Mouse (Mus musculus) spleen, adult 2 months (tissue): ENCODE data around the gene Dach2. TPM values are rescaled to one million over a fixed set of nuclear protein-coding genes. Genes with fewer than 3 reads are reported as not detected.

Experiments
- DNase-seq, 2 experiments: peaks; one replicate each; pipeline versions ENCODE4 v3.0.0 to v3.0.0-alpha.2; 2012 to 2021; ENCODE audit warnings: low spot score in 2 of 2, low read depth in 1 of 2
- H3K27ac ChIP-seq: fragments of 200-500 bp; 2 replicates; pipeline ENCODE4 v1.5.1; 2012; ENCODE audit warnings: low read length, inconsistent platforms; ENCODE audit not compliant: insufficient read depth
- H3K27me3 ChIP-seq: fragments of 200-500 bp; 2 replicates; pipeline ENCODE4 v1.6.1; 2012; ENCODE audit warnings: mild to moderate bottlenecking, moderate library complexity, low read length, inconsistent platforms; ENCODE audit not compliant: control insufficient read depth, insufficient read depth
- H3K36me3 ChIP-seq: fragments of 200-500 bp; 2 replicates; pipeline ENCODE4 v1.6.1; 2012; ENCODE audit warnings: mild to moderate bottlenecking, low read length, inconsistent platforms; ENCODE audit not compliant: control insufficient read depth, insufficient read depth
- H3K4me1 ChIP-seq: fragments of 200-500 bp; 2 replicates; pipeline ENCODE4 v1.6.1; 2011; ENCODE audit warnings: inconsistent platforms; ENCODE audit not compliant: control insufficient read depth, insufficient read depth, insufficient read length
- H3K4me3 ChIP-seq: fragments of 200-500 bp; 2 replicates; pipeline ENCODE4 v1.5.1; 2011; ENCODE audit warnings: mild to moderate bottlenecking, inconsistent platforms; ENCODE audit not compliant: insufficient read depth, insufficient read length; ENCODE audit errors: extremely low read depth
- CTCF ChIP-seq: fragments of 200-500 bp; IDR thresholded peaks from 2 replicates; pipeline ENCODE4 v1.5.1; 2011; ENCODE audit warnings: mild to moderate bottlenecking, inconsistent platforms; ENCODE audit not compliant: insufficient read depth, insufficient read length, insufficient replicate concordance; ENCODE audit errors: extremely low read depth
- POLR2A ChIP-seq: fragments of 200-500 bp; IDR thresholded peaks from 2 replicates; pipeline ENCODE4 v1.6.1; 2011; ENCODE audit warnings: low read depth, low read length, inconsistent platforms
- WGBS: fragments of 180-500 bp; shearing (Covaris S2); methylation state at CpG from one replicate; pipeline ENCODE4 v1.1.7; 2018; 5-methylcytosine and 5-hydroxymethylcytosine counted together
- polyA plus RNA-seq: library from polyadenylated mRNA; depleted of rRNA; stranded (reverse); fragments of >200 nt; gene quantifications from 2 replicates; pipeline ENCODE4 v1.2.3, GENCODE M21; 2012

Dach2 gene
- polyA plus RNA-seq, 1 experiment = not detected

GRCm38 (mm10) chrX:113712363-113712762, 415.1 kb downstream of the Dach2 start:
- 78% methylated on average over 2 of the region's 2 CpGs for WGBS
- no peak for DNase-seq

GRCm38 (mm10) chrX:113724124-113724523, 426.8 kb downstream of the Dach2 start:
- no peaks in the 10 kb centered on the region for H3K36me3 ChIP-seq
- H3K27ac ChIP-seq = no peak overlapping the region
- no peaks in the 10 kb centered on the region for H3K27me3 ChIP-seq
- no peak for TF ChIP-seq POLR2A
- no peak for TF ChIP-seq CTCF
- no peaks in the 10 kb centered on the region for H3K4me1 ChIP-seq
- no peak for DNase-seq
- no peak overlapping the region for H3K4me3 ChIP-seq

More at GRCm38 (mm10) chrX:113712363-113712762, 415.1 kb downstream of the Dach2 start:
- Histone ChIP-seq H3K27me3 (no peaks in the 10 kb centered on the region), H3K36me3 (no peaks in the 10 kb centered on the region), H3K4me1 (no peaks in the 10 kb centered on the region), H3K27ac (no peak overlapping the region), H3K4me3 (no peak overlapping the region)
- TF ChIP-seq CTCF (no peak), POLR2A (no peak)

- Histone ChIP-seq H3K4me3 (no peak overlapping the region), H3K27me3 (no peaks in the 10 kb centered on the region), H3K36me3 (no peaks in the 10 kb centered on the region), H3K27ac (no peak overlapping the region), H3K4me1 (no peaks in the 10 kb centered on the region)
- no peak for DNase-seq
- no peak for TF ChIP-seq CTCF
- TF ChIP-seq POLR2A = no peak
These were observed 449.8 kb downstream of the Dach2 start for GRCm38 (mm10) chrX:113747122-113747521.

- DNase-seq = no peak
- no peaks in the 10 kb centered on the region for H3K4me1 ChIP-seq
- H3K36me3 ChIP-seq = no peaks in the 10 kb centered on the region
- no peak overlapping the region for H3K27ac ChIP-seq
- H3K4me3 ChIP-seq = no peak overlapping the region
- TF ChIP-seq CTCF = no peak
- no peak for TF ChIP-seq POLR2A
- 29% methylated on average over 1 of the region's 1 CpGs for WGBS
- H3K27me3 ChIP-seq = no peaks in the 10 kb centered on the region
These were observed 495.0 kb downstream of the Dach2 start for GRCm38 (mm10) chrX:113792264-113792663.

GRCm38 (mm10) chrX:113810369-113810768, 513.1 kb downstream of the Dach2 start:
- TF ChIP-seq CTCF = no peak
- Histone ChIP-seq H3K4me3 (no peak overlapping the region), H3K27me3 (no peaks in the 10 kb centered on the region), H3K4me1 (no peaks in the 10 kb centered on the region), H3K27ac (no peak overlapping the region), H3K36me3 (no peaks in the 10 kb centered on the region)
- DNase-seq = no peak

- Histone ChIP-seq H3K4me3 (no peak overlapping the region), H3K27me3 (no peaks in the 10 kb centered on the region), H3K36me3 (no peaks in the 10 kb centered on the region), H3K27ac (no peak overlapping the region), H3K4me1 (no peaks in the 10 kb centered on the region)
- DNase-seq = no peak
- TF ChIP-seq CTCF (no peak), POLR2A (no peak)
- WGBS = 0% methylated on average over 1 of the region's 1 CpGs
These were observed 529.5 kb downstream of the Dach2 start for GRCm38 (mm10) chrX:113826810-113827209.

- WGBS = 93% methylated on average over 1 of the region's 1 CpGs
- H3K27me3 ChIP-seq = no peaks in the 10 kb centered on the region
- no peak overlapping the region for H3K27ac ChIP-seq
- no peak for DNase-seq
- H3K4me3 ChIP-seq = no peak overlapping the region
- no peaks in the 10 kb centered on the region for H3K36me3 ChIP-seq
- H3K4me1 ChIP-seq = no peaks in the 10 kb centered on the region
- no peak for TF ChIP-seq POLR2A
- TF ChIP-seq CTCF = no peak
These were observed 535.8 kb downstream of the Dach2 start for GRCm38 (mm10) chrX:113833062-113833461.
